Mouse (Mus musculus) spleen, adult 2 months (tissue): ENCODE data around the gene Gm20388. TPM values are rescaled to one million over a fixed set of nuclear protein-coding genes. Genes with fewer than 3 reads are reported as not detected.

Source experiments
- DNase-seq, 2 experiments: peaks; one replicate each; pipeline versions ENCODE4 v3.0.0 to v3.0.0-alpha.2; 2012 to 2021; ENCODE audit warnings: low spot score in 2 of 2, low read depth in 1 of 2
- H3K27ac ChIP-seq: fragments of 200-500 bp; 2 replicates; pipeline ENCODE4 v1.5.1; 2012; ENCODE audit warnings: low read length, inconsistent platforms; ENCODE audit not compliant: insufficient read depth
- H3K27me3 ChIP-seq: fragments of 200-500 bp; 2 replicates; pipeline ENCODE4 v1.6.1; 2012; ENCODE audit warnings: mild to moderate bottlenecking, moderate library complexity, low read length, inconsistent platforms; ENCODE audit not compliant: control insufficient read depth, insufficient read depth
- H3K36me3 ChIP-seq: fragments of 200-500 bp; 2 replicates; pipeline ENCODE4 v1.6.1; 2012; ENCODE audit warnings: mild to moderate bottlenecking, low read length, inconsistent platforms; ENCODE audit not compliant: control insufficient read depth, insufficient read depth
- H3K4me1 ChIP-seq: fragments of 200-500 bp; 2 replicates; pipeline ENCODE4 v1.6.1; 2011; ENCODE audit warnings: inconsistent platforms; ENCODE audit not compliant: control insufficient read depth, insufficient read depth, insufficient read length
- H3K4me3 ChIP-seq: fragments of 200-500 bp; 2 replicates; pipeline ENCODE4 v1.5.1; 2011; ENCODE audit warnings: mild to moderate bottlenecking, inconsistent platforms; ENCODE audit not compliant: insufficient read depth, insufficient read length; ENCODE audit errors: extremely low read depth
- CTCF ChIP-seq: fragments of 200-500 bp; IDR thresholded peaks from 2 replicates; pipeline ENCODE4 v1.5.1; 2011; ENCODE audit warnings: mild to moderate bottlenecking, inconsistent platforms; ENCODE audit not compliant: insufficient read depth, insufficient read length, insufficient replicate concordance; ENCODE audit errors: extremely low read depth
- POLR2A ChIP-seq: fragments of 200-500 bp; IDR thresholded peaks from 2 replicates; pipeline ENCODE4 v1.6.1; 2011; ENCODE audit warnings: low read depth, low read length, inconsistent platforms
- WGBS: fragments of 180-500 bp; shearing (Covaris S2); methylation state at CpG from one replicate; pipeline ENCODE4 v1.1.7; 2018; 5-methylcytosine and 5-hydroxymethylcytosine counted together
- polyA plus RNA-seq: library from polyadenylated mRNA; depleted of rRNA; stranded (reverse); fragments of >200 nt; gene quantifications from 2 replicates; pipeline ENCODE4 v1.2.3, GENCODE M21; 2012

The Gm20388 gene
- polyA plus RNA-seq, 1 experiment, result 26.1 TPM

- Histone ChIP-seq H3K36me3 (no peaks in the 10 kb centered on the region), H3K4me3 (no peak overlapping the region), H3K4me1 (peaks cover 36% of the 10 kb centered on the region; the same call in 1 of the 2 replicates), H3K27ac (no peak overlapping the region), H3K27me3 (no peaks in the 10 kb centered on the region)
- no peak for TF ChIP-seq CTCF
- TF ChIP-seq POLR2A, result no peak
- no peak for DNase-seq
- 88% methylated on average over 6 of the region's 6 CpGs for WGBS
Measured at GRCm38 (mm10) chr8:122737886-122738285, 2827.2 kb downstream of the Gm20388 start.

- DNase-seq, result peak; percentile 60 to 93
- Histone ChIP-seq H3K4me1 (peaks cover 27% of the 10 kb centered on the region; the same call in 1 of the 2 replicates), H3K4me3 (peak overlapping the region; percentile 15; the same call in 1 of the 2 replicates), H3K27ac (peak overlapping the region; percentile 66), H3K36me3 (no peaks in the 10 kb centered on the region), H3K27me3 (no peaks in the 10 kb centered on the region)
- TF ChIP-seq CTCF, result no peak
- TF ChIP-seq POLR2A, result no peak
- 19% methylated on average over 11 of the region's 11 CpGs for WGBS
Measured at GRCm38 (mm10) chr8:122739102-122739725, 2828.6 kb downstream of the Gm20388 start.

- H3K27ac ChIP-seq, result no peak overlapping the region
- DNase-seq, result no peak
- no peaks in the 10 kb centered on the region for H3K27me3 ChIP-seq
- no peak overlapping the region for H3K4me3 ChIP-seq
- no peaks in the 10 kb centered on the region for H3K36me3 ChIP-seq
- 77% methylated on average over 19 of the region's 19 CpGs for WGBS
- H3K4me1 ChIP-seq, result peaks cover 26% of the 10 kb centered on the region; the same call in 1 of the 2 replicates
- no peak for TF ChIP-seq CTCF
- TF ChIP-seq POLR2A, result no peak
Measured at GRCm38 (mm10) chr8:122742471-122742870, 2831.8 kb downstream of the Gm20388 start.

- Histone ChIP-seq H3K36me3 (no peaks in the 10 kb centered on the region), H3K4me3 (no peak overlapping the region), H3K27ac (no peak overlapping the region), H3K27me3 (no peaks in the 10 kb centered on the region), H3K4me1 (peaks cover 3% of the 10 kb centered on the region; the same call in 1 of the 2 replicates)
- no peak for DNase-seq
- 86% methylated on average over 17 of the region's 17 CpGs for WGBS
- TF ChIP-seq CTCF (no peak), POLR2A (no peak)
Measured at GRCm38 (mm10) chr8:122745022-122745749, 2834.5 kb downstream of the Gm20388 start.

GRCm38 (mm10) chr8:122745750-122746275 lies 2835.2 kb downstream of the Gm20388 start:
- Histone ChIP-seq H3K4me1 (no peaks in the 10 kb centered on the region), H3K4me3 (no peak overlapping the region), H3K27ac (no peak overlapping the region), H3K27me3 (no peaks in the 10 kb centered on the region), H3K36me3 (no peaks in the 10 kb centered on the region)
- DNase-seq, result no peak
- no peak for TF ChIP-seq POLR2A
- no peak for TF ChIP-seq CTCF
- 89% methylated on average over 16 of the region's 16 CpGs for WGBS

GRCm38 (mm10) chr8:122746439-122746838 lies 2835.8 kb downstream of the Gm20388 start:
- H3K27ac ChIP-seq, result no peak overlapping the region
- WGBS, result 59% methylated on average over 7 of the region's 7 CpGs
- no peaks in the 10 kb centered on the region for H3K4me1 ChIP-seq
- H3K36me3 ChIP-seq, result no peaks in the 10 kb centered on the region
- DNase-seq, result no peak
- no peaks in the 10 kb centered on the region for H3K27me3 ChIP-seq
- no peak overlapping the region for H3K4me3 ChIP-seq
- TF ChIP-seq POLR2A (no peak), CTCF (no peak)

- TF ChIP-seq CTCF (no peak), POLR2A (no peak)
- H3K36me3 ChIP-seq, result no peaks in the 10 kb centered on the region
- H3K27me3 ChIP-seq, result no peaks in the 10 kb centered on the region
- no peak for DNase-seq
- no peaks in the 10 kb centered on the region for H3K4me1 ChIP-seq
- no peak overlapping the region for H3K27ac ChIP-seq
- H3K4me3 ChIP-seq, result no peak overlapping the region
- 100% methylated on average over 1 of the region's 1 CpGs for WGBS
Measured at GRCm38 (mm10) chr8:122747825-122748224, 2837.2 kb downstream of the Gm20388 start.
